Mouse (Mus musculus): ENCODE measurements around the gene Ifitm10. TPM values are rescaled to one million over a fixed set of nuclear protein-coding genes. Genes with fewer than 3 reads are reported as not detected.
A peak's percentile ranks its signal among the peaks of the same experiment; 100 is the strongest.

Ifitm10 gene
- polyA plus RNA-seq (2014; fragmentation: Nextera tagmentation; extraction: Ambion mirVana): 3.0 and 3.3 TPM in 2 replicates

- peaks cover 31% of the 10 kb centered on the region for H3K27me3 ChIP-seq (replicated peaks; ENCODE audit: control insufficient read depth, insufficient read depth, low read length)
- H3K4me2 ChIP-seq (ENCODE audit: low read depth, low read length): peak within 1 kb of the TSS; percentile 73
- peak within 1 kb of the TSS; percentile 45 for H3K4me3 ChIP-seq (ENCODE audit: low read depth, low read length)
- DNase-seq (ENCODE audit: low spot score): peak; percentile 63
- H3K4me1 ChIP-seq (ENCODE audit: control insufficient read depth, insufficient read depth, low read length): peaks cover 7% of the 10 kb centered on the region; the same call in 1 of the 2 replicates
- peaks cover 37% of the 10 kb centered on the region for H3K36me3 ChIP-seq (ENCODE audit: control insufficient read depth, insufficient read depth, low read length)
- H3K27ac ChIP-seq (replicated peaks; ENCODE audit: low read depth, low read length): no peak within 1 kb of the TSS
- peak within 1 kb of the TSS; percentile 56; the same call in 1 of the 2 replicates for H3K9ac ChIP-seq (ENCODE audit: low read depth, low read length)
- no peaks in the 10 kb centered on the region for H3K9me3 ChIP-seq (ENCODE audit: control insufficient read depth, low read length)
- ATAC-seq (ENCODE audit: low read depth): no peak
- 47% methylated on average over 8 of the region's 8 CpGs for WGBS
These were observed at the start of gene Ifitm10 for GRCm38 (mm10) chr7:142373641-142374412. Gene Ifitm10 (minus strand): TSS chr7:142373753.

- ATAC-seq (ENCODE audit: low read depth): no peak
- Histone ChIP-seq H3K9ac (ENCODE audit: low read depth, low read length) (no peak overlapping the region), H3K36me3 (ENCODE audit: control insufficient read depth, insufficient read depth, low read length) (no peaks in the 10 kb centered on the region), H3K27me3 (replicated peaks; ENCODE audit: control insufficient read depth, insufficient read depth, low read length) (no peaks in the 10 kb centered on the region), H3K4me3 (ENCODE audit: low read depth, low read length) (no peak overlapping the region), H3K4me2 (ENCODE audit: low read depth, low read length) (no peak overlapping the region), H3K27ac (replicated peaks; ENCODE audit: low read depth, low read length) (no peak overlapping the region), H3K9me3 (ENCODE audit: control insufficient read depth, low read length) (no peaks in the 10 kb centered on the region), H3K4me1 (ENCODE audit: control insufficient read depth, insufficient read depth, low read length) (no peaks in the 10 kb centered on the region)
- 75% methylated on average over 2 of the region's 2 CpGs for WGBS
- DNase-seq (ENCODE audit: low spot score): no peak
These were observed 48.3 kb upstream of the Ifitm10 start for GRCm38 (mm10) chr7:142421826-142422225.

GRCm38 (mm10) chr7:142419887-142420286 lies 46.3 kb upstream of the Ifitm10 start:
- H3K9ac ChIP-seq (ENCODE audit: low read depth, low read length): no peak overlapping the region
- 78% methylated on average over 5 of the region's 5 CpGs for WGBS
- H3K27ac ChIP-seq (replicated peaks; ENCODE audit: low read depth, low read length): no peak overlapping the region
- DNase-seq (ENCODE audit: low spot score) (no peak), ATAC-seq (ENCODE audit: low read depth) (no peak)
- no peak overlapping the region for H3K4me3 ChIP-seq (ENCODE audit: low read depth, low read length)
- no peaks in the 10 kb centered on the region for H3K4me1 ChIP-seq (ENCODE audit: control insufficient read depth, insufficient read depth, low read length)
- H3K36me3 ChIP-seq (ENCODE audit: control insufficient read depth, insufficient read depth, low read length): no peaks in the 10 kb centered on the region
- H3K27me3 ChIP-seq (replicated peaks; ENCODE audit: control insufficient read depth, insufficient read depth, low read length): no peaks in the 10 kb centered on the region
- no peaks in the 10 kb centered on the region for H3K9me3 ChIP-seq (ENCODE audit: control insufficient read depth, low read length)
- no peak overlapping the region for H3K4me2 ChIP-seq (ENCODE audit: low read depth, low read length)

GRCm38 (mm10) chr7:142418679-142419078 lies 45.1 kb upstream of the Ifitm10 start:
- 87% methylated on average over 8 of the region's 8 CpGs for WGBS
- ATAC-seq (ENCODE audit: low read depth): no peak

GRCm38 (mm10) chr7:142418027-142418426 lies 44.5 kb upstream of the Ifitm10 start:
- Histone ChIP-seq H3K36me3 (ENCODE audit: control insufficient read depth, insufficient read depth, low read length) (no peaks in the 10 kb centered on the region), H3K27me3 (replicated peaks; ENCODE audit: control insufficient read depth, insufficient read depth, low read length) (no peaks in the 10 kb centered on the region), H3K4me3 (ENCODE audit: low read depth, low read length) (no peak overlapping the region), H3K27ac (replicated peaks; ENCODE audit: low read depth, low read length) (no peak overlapping the region), H3K9ac (ENCODE audit: low read depth, low read length) (no peak overlapping the region), H3K4me2 (ENCODE audit: low read depth, low read length) (no peak overlapping the region), H3K9me3 (ENCODE audit: control insufficient read depth, low read length) (no peaks in the 10 kb centered on the region), H3K4me1 (ENCODE audit: control insufficient read depth, insufficient read depth, low read length) (no peaks in the 10 kb centered on the region)
- DNase-seq (ENCODE audit: low spot score) (peak; percentile 46), ATAC-seq (ENCODE audit: low read depth) (no peak)
- WGBS: 90% methylated on average over 2 of the region's 2 CpGs

More at GRCm38 (mm10) chr7:142418679-142419078, 45.1 kb upstream of the Ifitm10 start:
- DNase-seq (ENCODE audit: low spot score): no peak
- no peaks in the 10 kb centered on the region for H3K36me3 ChIP-seq (ENCODE audit: control insufficient read depth, insufficient read depth, low read length)
- no peaks in the 10 kb centered on the region for H3K4me1 ChIP-seq (ENCODE audit: control insufficient read depth, insufficient read depth, low read length)
- H3K4me3 ChIP-seq (ENCODE audit: low read depth, low read length): no peak overlapping the region
- H3K4me2 ChIP-seq (ENCODE audit: low read depth, low read length): no peak overlapping the region
- H3K9me3 ChIP-seq (ENCODE audit: control insufficient read depth, low read length): no peaks in the 10 kb centered on the region
- H3K27me3 ChIP-seq (replicated peaks; ENCODE audit: control insufficient read depth, insufficient read depth, low read length): no peaks in the 10 kb centered on the region
- no peak overlapping the region for H3K27ac ChIP-seq (replicated peaks; ENCODE audit: low read depth, low read length)
- no peak overlapping the region for H3K9ac ChIP-seq (ENCODE audit: low read depth, low read length)

GRCm38 (mm10) chr7:142416225-142416624 lies 42.7 kb upstream of the Ifitm10 start:
- no peak overlapping the region for H3K9ac ChIP-seq (ENCODE audit: low read depth, low read length)
- H3K4me2 ChIP-seq (ENCODE audit: low read depth, low read length): no peak overlapping the region
- DNase-seq (ENCODE audit: low spot score) (no peak), ATAC-seq (ENCODE audit: low read depth) (no peak)
- WGBS: 66% methylated on average over 3 of the region's 3 CpGs
- H3K4me1 ChIP-seq (ENCODE audit: control insufficient read depth, insufficient read depth, low read length): no peaks in the 10 kb centered on the region
- H3K27me3 ChIP-seq (replicated peaks; ENCODE audit: control insufficient read depth, insufficient read depth, low read length): no peaks in the 10 kb centered on the region
- H3K27ac ChIP-seq (replicated peaks; ENCODE audit: low read depth, low read length): no peak overlapping the region
- no peaks in the 10 kb centered on the region for H3K36me3 ChIP-seq (ENCODE audit: control insufficient read depth, insufficient read depth, low read length)
- H3K4me3 ChIP-seq (ENCODE audit: low read depth, low read length): no peak overlapping the region
- no peaks in the 10 kb centered on the region for H3K9me3 ChIP-seq (ENCODE audit: control insufficient read depth, low read length)

- DNase-seq (ENCODE audit: low spot score) (peak; percentile 41), ATAC-seq (ENCODE audit: low read depth) (no peak)
- H3K4me3 ChIP-seq (ENCODE audit: low read depth, low read length): no peak overlapping the region
- no peak overlapping the region for H3K9ac ChIP-seq (ENCODE audit: low read depth, low read length)
- H3K27ac ChIP-seq (replicated peaks; ENCODE audit: low read depth, low read length): no peak overlapping the region
- no peak overlapping the region for H3K4me2 ChIP-seq (ENCODE audit: low read depth, low read length)
- H3K36me3 ChIP-seq (ENCODE audit: control insufficient read depth, insufficient read depth, low read length): no peaks in the 10 kb centered on the region
- H3K4me1 ChIP-seq (ENCODE audit: control insufficient read depth, insufficient read depth, low read length): no peaks in the 10 kb centered on the region
- WGBS: 49% methylated on average over 4 of the region's 4 CpGs
- no peaks in the 10 kb centered on the region for H3K27me3 ChIP-seq (replicated peaks; ENCODE audit: control insufficient read depth, insufficient read depth, low read length)
- no peaks in the 10 kb centered on the region for H3K9me3 ChIP-seq (ENCODE audit: control insufficient read depth, low read length)
These were observed 41.8 kb upstream of the Ifitm10 start for GRCm38 (mm10) chr7:142415314-142415713.

GRCm38 (mm10) chr7:142413285-142413684 lies 39.7 kb upstream of the Ifitm10 start:
- Histone ChIP-seq H3K4me1 (ENCODE audit: control insufficient read depth, insufficient read depth, low read length) (no peaks in the 10 kb centered on the region), H3K4me2 (ENCODE audit: low read depth, low read length) (no peak overlapping the region), H3K9me3 (ENCODE audit: control insufficient read depth, low read length) (no peaks in the 10 kb centered on the region), H3K9ac (ENCODE audit: low read depth, low read length) (no peak overlapping the region), H3K27me3 (replicated peaks; ENCODE audit: control insufficient read depth, insufficient read depth, low read length) (no peaks in the 10 kb centered on the region), H3K4me3 (ENCODE audit: low read depth, low read length) (no peak overlapping the region), H3K36me3 (ENCODE audit: control insufficient read depth, insufficient read depth, low read length) (no peaks in the 10 kb centered on the region), H3K27ac (replicated peaks; ENCODE audit: low read depth, low read length) (no peak overlapping the region)
- WGBS: 94% methylated on average over 6 of the region's 6 CpGs
- ATAC-seq (ENCODE audit: low read depth) (no peak), DNase-seq (ENCODE audit: low spot score) (no peak)

- no peak overlapping the region for H3K4me2 ChIP-seq (ENCODE audit: low read depth, low read length)
- H3K9me3 ChIP-seq (ENCODE audit: control insufficient read depth, low read length): no peaks in the 10 kb centered on the region
- H3K4me1 ChIP-seq (ENCODE audit: control insufficient read depth, insufficient read depth, low read length): no peaks in the 10 kb centered on the region
- no peak overlapping the region for H3K27ac ChIP-seq (replicated peaks; ENCODE audit: low read depth, low read length)
- no peak overlapping the region for H3K9ac ChIP-seq (ENCODE audit: low read depth, low read length)
- H3K36me3 ChIP-seq (ENCODE audit: control insufficient read depth, insufficient read depth, low read length): no peaks in the 10 kb centered on the region
- DNase-seq (ENCODE audit: low spot score) (no peak), ATAC-seq (ENCODE audit: low read depth) (no peak)
- no peaks in the 10 kb centered on the region for H3K27me3 ChIP-seq (replicated peaks; ENCODE audit: control insufficient read depth, insufficient read depth, low read length)
- no peak overlapping the region for H3K4me3 ChIP-seq (ENCODE audit: low read depth, low read length)
- WGBS: 79% methylated on average over 3 of the region's 3 CpGs
These were observed 36.0 kb upstream of the Ifitm10 start for GRCm38 (mm10) chr7:142409603-142410002.
